Mouse (Mus musculus): ENCODE measurements at regions not wholly inside any gene's neighbourhood (a gene's known extent, or its start where the extent isn't known, plus 50 kb on each side); places are given as distances from the start of the nearest gene placed in this dataset.

GRCm38 (mm10) chr9:33774178-33774577 is 711.5 kb upstream of the Kirrel3 start:
- no peak for DNase-seq (ENCODE audit: low read depth, low spot score)

DNA sequence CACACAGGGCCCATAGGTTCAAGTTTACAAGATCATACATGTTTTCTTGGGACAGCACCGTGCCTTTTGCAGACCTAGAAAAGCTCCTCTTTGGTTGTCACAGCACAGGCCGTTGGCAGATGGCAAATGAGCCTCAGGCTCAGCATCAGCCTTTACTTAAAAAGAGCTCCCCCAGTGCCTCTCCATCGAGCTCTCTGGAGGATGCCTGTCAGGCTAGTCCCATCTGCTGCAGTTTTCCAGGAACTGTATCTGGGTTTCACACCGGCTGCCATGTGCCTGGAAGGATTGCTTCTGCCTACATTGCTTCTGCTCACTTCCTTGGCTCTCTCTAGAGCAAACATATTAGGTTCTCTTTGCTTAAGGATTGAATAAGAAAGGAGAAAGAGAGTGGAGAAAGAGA is 695.1 kb upstream of the Kirrel3 start:
- DNase-seq (ENCODE audit: low read depth, low spot score), result no peak

GRCm38 (mm10) chr9:33800250-33800649 is 685.4 kb upstream of the Kirrel3 start:
- DNase-seq (ENCODE audit: low read depth, low spot score), result no peak

- no peak for DNase-seq (ENCODE audit: low read depth, low spot score)
Observed at GRCm38 (mm10) chr9:33800763-33801162, 684.9 kb upstream of the Kirrel3 start.

DNA sequence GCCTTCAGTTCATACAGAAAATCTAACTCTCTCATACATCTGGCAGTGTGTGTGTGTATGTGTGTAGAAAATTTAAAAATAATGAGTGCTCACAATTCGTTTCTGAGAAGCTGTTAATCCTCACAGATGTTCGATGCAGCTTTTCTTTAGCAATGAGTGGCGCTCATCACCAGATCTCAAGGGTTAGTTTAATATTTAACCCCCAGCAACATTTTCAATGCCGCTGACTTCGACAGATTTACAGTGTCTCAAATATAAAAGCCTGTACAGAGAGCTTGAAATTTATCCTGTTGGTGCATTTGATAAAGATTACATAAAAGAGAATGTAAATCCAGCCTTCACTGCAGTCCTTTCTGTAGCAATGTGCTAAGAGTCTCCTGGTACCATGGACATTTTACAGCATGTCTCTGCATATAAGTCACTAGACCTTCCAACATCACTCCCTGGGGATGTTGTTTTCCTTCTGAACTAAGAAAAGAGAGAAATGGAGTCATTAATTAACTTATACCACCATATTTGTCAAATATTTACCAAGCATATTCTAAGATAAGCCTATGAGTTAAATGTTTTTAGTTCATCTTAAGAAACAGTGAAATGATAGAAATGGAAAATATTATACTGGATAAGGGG is 670.8 kb upstream of the Kirrel3 start:
- no peak for DNase-seq (ENCODE audit: low read depth, low spot score)

- DNase-seq (ENCODE audit: low read depth, low spot score), result no peak
Observed at GRCm38 (mm10) chr9:33822574-33823394, 662.9 kb upstream of the Kirrel3 start.

DNA sequence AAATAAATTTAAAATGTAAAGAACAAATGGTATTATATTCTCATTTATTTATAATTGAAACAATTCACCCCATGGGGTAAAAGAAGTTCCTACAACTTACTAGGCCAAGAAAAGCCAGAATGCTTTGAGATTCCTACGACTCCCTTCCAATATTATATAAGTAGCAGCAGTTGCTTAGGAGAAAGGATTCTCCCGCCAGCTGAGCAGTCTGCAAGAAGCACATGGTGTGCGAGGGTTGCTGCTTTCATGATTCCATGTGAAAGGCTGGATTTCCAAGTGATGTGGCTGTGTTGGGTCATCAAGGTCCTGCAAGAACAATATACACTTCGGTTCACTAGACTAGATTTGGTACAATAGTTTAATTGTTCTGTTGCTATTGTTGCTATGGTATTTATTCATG is 659.6 kb upstream of the Kirrel3 start:
- DNase-seq (ENCODE audit: low read depth, low spot score), result no peak

GRCm38 (mm10) chr9:33827409-33827808 is 658.3 kb upstream of the Kirrel3 start:
- DNase-seq (ENCODE audit: low read depth, low spot score), result no peak

DNA sequence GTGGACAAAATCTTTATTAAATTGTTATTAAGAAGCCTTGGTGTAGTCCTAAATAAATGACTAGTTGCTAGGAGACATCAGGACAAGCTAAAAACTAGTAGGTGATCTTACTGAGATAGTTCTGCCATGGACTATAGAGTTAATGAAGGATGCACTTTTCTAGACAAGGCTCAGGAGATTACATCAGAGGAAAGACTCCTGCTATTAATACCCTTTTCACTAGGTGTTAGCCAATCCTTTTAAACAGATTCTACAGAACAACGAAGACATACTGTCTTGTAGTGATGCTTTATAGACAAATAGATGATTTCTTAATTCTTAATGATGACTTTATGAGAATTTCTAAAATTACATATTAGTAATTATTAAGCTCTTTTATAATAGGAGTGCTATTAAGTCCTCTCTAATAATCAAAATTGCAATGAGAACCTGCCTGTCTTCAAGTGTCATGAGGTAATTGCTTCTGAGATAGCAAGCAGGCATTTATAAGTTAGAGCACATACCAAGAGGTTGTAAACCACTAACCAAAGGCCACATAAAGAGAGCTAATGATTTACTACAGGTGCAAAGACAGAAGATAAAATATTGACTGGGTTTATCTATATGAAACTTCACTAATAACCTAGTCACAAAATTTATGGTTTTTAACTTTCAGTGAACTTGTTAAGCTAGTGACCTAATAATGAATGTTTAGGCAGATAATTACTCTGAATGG is 647.9 kb upstream of the Kirrel3 start:
- DNase-seq (ENCODE audit: low read depth, low spot score), result no peak

- DNase-seq (ENCODE audit: low read depth, low spot score), result no peak
Observed at GRCm38 (mm10) chr9:33849623-33850022, 636.1 kb upstream of the Kirrel3 start.

- DNase-seq (ENCODE audit: low read depth, low spot score), result no peak
Observed at GRCm38 (mm10) chr9:33850024-33850423, 635.7 kb upstream of the Kirrel3 start.

DNA sequence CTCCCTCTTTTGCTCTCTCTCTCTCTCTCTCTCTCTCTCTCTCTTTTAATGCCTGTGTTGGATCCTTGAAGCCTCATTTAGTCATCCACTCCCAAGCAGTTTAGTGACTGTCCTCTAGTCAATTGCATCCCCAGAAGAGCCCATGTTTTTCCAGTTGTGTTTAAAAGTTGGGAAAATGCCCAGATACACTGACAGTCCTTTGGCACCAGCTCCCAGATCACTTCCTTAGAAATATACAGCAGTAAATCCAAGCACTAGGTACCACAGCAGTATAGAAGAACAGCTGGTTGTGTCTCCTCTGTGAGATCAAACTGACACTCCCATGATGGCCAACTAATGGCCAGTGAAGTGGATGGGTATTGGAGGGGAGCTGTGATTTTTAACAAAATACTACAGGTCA is 634.7 kb upstream of the Kirrel3 start:
- no peak for DNase-seq (ENCODE audit: low read depth, low spot score)

- DNase-seq (ENCODE audit: low read depth, low spot score), result no peak
Observed at GRCm38 (mm10) chr9:33856169-33856568, 629.5 kb upstream of the Kirrel3 start.

DNA sequence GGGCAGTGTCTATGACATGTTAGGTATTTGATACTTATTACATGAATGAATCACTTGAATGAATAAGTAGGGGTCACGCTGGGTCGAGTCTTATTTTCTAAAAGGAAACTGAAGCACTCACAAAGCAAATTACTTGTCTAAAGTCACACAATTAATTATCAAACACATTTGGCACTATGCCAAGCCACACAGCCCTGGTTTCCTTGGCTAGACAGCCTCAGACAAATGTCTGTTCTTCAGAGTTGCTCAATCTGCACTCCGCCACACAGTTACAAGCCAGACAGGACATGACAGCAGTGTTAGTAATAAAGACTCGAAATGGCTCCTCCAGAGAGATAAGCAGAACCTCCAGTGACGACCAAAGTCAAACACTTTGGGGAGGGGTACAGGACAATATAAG is 627.2 kb upstream of the Kirrel3 start:
- no peak for DNase-seq (ENCODE audit: low read depth, low spot score)

GRCm38 (mm10) chr9:33868666-33869065 is 617.0 kb upstream of the Kirrel3 start:
- no peak for DNase-seq (ENCODE audit: low read depth, low spot score)

DNA sequence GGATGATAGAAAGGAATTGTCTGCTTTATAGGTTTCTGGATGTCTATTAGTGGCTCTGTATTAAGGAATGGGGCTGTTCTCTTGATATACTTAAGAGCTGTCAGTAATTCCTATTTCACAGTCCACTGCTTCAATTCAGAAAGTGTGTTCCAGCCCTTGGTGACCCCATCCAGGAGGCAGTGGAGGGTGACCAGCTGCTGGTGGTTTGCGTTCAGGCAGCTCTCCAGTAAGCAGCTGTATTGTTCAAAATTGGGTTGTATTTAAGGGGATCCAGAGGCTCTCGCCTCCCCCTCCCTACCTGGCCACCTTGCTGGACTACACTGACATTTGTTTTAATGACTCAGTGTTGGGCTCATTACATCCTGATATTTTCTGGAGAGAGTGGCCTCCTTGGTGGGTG is 598.4 kb upstream of the Kirrel3 start:
- DNase-seq (ENCODE audit: low read depth, low spot score), result no peak

DNA sequence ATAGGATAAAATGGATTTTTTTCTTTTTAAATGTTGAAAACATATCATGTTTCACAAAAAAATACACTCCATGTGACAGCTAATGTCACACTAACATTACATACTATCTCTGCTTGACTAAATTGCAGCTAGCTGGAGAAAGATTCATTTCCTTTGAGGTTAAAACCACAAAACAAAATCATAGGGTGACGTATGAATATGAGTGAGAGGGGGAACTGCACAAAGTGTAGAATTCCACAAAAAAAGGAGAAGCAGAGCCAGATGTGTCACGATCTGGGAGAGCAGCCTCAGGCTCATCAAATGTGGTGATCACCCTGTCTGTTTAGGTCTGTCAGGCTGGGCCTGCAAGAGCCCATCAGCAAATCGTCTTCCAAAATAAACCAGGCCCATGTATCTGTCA is 593.7 kb upstream of the Kirrel3 start:
- no peak for DNase-seq (ENCODE audit: low read depth, low spot score)

DNA sequence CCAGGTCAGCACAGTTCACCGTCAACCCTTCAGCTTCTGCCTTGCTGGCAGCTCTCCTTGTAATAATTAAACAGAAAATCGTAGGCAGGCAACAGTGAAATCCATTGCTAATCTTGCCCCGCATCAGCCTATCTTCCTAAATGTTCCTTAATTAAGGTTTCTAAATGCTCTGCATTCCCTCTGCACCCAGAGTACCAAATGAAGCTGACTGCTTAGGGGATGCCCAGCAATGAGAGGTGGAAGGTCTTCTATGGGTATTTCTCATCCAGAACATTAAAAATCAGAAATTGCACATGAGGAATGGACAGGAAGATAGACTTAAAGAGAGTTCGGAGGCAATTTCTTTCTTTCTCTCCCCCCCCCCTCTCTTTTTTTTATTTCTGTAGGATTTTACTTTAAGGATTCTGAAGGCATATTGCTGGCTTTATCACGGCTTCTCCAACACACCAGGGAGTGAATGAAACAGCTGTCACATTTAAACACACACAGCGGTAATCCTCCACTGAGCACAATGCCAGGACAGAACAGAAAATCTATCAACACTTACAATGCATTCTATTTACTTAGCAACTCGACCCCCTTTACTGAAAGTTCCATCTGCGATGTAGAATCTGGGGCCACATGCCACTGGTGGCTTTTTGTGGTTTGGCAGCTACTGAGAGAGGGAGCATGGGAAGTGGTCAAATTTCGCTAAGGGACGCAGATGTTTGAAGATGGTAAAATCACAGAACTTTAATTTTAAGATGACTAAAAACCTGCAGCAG is 584.2 kb upstream of the Kirrel3 start:
- DNase-seq (ENCODE audit: low read depth, low spot score), result no peak

DNA sequence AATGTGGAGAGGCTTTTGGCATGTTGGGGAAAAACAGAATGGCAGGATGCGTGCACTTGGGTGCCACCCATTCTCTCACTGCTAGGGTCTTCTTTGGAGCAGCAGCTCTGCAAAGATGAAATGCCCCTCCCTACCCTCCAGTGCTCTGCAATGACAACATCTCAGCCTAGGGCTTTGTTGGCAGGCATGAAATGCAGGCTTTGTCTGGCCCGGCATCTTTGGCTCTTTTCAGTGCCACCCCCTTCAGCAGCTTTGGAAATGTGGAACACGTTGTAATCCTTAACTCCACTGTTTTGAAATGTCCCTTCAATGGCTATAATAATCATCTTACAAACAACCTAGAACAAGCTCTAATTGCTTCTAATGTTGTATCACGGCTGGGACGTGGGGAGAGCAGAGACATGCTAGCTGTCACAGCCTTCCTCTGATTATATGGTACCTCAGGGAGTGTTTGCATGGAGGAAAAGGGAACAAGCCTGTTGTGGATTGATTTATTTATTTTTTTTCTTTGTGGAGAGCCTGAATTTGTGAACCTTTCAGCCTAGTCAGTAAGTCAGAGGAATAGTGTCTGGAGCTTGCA is 581.6 kb upstream of the Kirrel3 start:
- no peak for DNase-seq (ENCODE audit: low read depth, low spot score)

DNA sequence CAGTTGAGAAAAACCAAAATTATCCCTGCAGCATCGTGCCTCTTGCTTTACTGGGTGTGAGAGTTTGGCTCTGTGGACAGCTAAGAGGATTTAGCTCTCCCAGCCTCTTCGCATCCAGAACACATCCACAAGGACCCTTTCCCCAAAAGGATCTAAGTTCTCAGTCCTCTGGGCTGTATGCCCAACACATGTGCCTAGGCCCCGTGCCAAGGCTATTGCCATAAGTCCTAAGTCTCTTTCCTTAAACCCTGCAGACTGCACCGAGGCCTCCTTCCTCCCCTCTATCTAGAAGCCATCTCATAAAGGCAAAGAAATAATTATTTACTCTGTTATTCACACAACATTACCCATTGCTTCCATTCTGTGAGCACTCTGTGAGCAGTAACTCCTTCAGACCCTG is 570.8 kb upstream of the Kirrel3 start:
- no peak for DNase-seq (ENCODE audit: low read depth, low spot score)

DNA sequence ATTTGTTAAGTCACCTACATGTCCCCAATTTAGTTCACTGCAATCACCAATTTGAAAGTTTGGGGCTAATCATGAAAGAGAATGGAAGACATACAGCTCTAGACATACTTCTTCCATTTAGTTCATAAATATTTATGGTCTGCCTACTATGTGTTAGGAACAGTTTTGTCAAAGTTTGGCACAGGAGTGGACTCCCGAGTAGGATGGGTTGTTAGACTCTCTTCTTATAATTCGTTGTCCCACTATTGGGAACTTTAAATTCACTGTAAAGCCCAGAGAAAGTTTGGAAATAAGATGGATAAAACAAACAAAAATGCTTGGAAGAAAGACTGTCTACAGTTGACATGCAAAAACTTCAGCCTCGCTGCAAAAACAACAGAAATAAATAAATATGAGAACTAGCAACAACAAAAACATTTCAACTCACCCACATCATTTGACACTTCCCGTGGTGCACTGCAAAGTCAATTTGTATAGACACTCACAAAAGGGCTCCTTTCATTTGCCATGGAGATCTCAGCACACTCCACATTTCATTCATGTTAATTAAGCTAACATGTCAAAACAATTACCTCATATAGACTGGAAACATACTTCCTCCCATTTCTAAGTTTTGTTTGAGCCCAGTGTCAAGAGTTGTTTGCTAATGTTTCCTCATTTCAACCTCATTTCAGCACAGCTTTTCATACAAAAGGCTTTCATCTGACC is 570.2 kb upstream of the Kirrel3 start:
- no peak for DNase-seq (ENCODE audit: low read depth, low spot score)
